Mouse (Mus musculus) cerebellum, postnatal 14 days (tissue): ENCODE results near the gene Chst13.
A peak's percentile ranks its signal among the peaks of the same experiment; 100 is the strongest.

Experiments used
- DNase-seq, 2 experiments: peaks; one replicate each; pipeline ENCODE4 v3.0.0; 2021; ENCODE audit warnings: mixed read lengths in 2 of 2

The Chst13 gene

DNA sequence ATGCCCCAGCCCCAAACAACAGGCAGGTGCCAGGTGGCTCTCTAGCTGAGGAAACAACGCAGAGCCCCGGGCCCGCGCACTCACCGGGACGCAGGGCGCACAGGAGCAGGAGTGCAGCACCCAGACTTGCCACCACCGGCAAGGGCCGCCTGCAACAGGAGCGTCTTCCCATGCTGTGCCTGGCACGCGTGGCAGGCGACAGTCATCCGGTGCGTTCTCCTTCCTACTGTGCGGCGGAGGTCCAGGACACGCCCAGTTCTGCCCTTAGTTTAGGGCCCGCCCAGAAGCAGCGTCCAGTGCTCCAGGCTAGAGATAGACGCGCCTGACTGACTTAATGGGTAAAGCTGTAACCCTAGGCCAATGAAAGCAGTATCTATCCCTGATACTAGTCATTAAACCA lies at the start of gene Chst13:
Gene Chst13, minus strand, starts transcription at position 195 of the 400 bp plus-strand sequence.
- peak; percentile 19 to 34 for DNase-seq

DNA sequence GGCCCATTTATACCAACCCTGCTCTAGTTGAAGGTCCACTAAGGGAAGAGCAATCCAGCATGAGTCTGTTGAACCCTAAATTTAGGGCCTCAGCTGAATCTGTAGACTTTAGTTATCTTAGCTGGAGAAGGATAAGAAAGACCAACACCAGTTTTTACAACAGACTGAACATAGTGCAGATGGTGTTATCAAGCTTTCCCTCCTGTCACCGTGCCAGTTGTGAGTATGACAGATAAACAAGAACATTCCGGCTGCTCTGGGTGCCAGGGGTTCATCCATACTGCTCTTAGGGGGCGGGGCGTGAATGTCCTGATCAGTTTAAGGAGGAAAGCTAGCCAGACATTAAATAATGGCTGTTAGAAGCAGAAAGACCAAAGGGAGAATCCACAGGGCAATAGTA lies 49.7 kb upstream of the Chst13 start:
- peak in 1 of 2 experiments; percentile 17 for DNase-seq

DNA sequence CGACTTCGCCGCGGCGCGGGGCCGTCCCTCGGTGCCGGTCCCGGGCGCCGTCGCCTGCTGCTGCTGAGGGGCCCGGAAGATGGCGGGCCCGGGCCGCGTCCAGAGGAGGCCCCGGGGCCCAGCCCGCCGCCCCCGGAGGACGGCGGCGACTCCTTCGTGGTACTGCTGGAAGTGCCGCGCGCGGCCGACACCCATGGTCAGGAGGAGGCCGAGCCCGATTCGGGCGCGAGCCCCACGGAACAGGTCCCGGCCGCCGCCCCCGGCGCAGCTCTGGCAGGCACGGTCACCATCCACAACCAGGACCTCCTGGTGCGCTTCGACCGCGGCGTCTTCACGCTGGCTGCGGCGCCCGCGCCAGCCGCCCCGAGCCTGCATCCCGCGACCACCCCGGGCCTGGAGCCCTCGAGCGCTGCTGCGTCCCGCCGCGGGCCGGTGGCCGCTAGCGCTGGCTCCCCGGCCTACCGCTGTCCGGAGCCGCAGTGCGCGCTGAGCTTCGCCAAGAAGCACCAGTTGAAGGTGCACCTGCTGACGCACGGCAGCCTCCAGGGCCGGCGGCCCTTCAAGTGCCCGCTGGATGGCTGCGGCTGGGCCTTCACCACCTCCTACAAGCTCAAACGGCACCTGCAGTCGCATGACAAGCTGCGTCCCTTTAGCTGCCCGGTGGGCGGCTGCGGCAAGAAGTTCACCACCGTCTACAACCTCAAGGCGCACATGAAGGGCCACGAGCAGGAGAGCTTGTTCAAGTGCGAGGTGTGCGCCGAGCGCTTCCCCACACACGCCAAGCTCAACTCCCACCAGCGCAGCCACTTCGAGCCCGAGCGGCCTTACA lies 45.0 kb upstream of the Chst13 start:
- peak; percentile 67 for DNase-seq

DNA sequence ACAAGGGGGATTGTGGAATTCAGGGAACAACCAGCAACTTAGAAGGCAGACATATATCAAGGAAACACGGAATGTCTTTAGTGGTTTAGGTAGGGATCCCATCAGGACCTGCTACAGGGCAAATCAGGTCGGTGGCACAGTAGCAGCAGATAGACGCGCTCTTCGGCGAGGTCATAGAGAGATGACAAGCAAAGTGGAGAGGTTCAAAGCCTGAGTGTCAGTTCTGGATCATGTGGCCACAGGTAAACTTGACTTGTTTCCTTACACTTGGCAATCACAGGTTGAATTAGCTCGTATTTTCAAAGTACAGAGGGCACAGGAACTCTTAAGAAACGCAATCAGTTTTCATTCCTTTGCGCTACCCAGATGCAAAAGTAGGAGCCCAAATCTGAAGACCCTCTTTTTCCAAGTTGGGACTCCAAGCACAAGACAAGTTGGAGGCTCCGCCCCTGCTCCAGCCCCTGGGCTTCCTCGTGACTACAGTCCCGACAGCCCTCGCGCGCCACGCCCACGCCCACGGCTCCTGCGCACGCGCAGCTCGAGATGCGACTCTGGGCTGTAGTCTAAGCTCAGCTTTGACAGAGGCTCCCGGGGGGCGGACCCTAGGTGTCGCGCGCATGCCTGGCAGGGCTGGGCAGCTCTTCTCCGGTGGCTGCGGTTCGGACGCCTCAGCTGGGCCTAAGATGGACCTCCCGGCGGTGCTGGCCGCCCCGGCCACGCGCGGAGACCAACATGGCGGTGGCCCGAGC lies 44.2 kb upstream of the Chst13 start, which contains the start of gene Zxdc:
Gene Zxdc, plus strand, starts transcription at position 517 of the 749 bp plus-strand sequence.
- peak; percentile 98 to 99 for DNase-seq

DNA sequence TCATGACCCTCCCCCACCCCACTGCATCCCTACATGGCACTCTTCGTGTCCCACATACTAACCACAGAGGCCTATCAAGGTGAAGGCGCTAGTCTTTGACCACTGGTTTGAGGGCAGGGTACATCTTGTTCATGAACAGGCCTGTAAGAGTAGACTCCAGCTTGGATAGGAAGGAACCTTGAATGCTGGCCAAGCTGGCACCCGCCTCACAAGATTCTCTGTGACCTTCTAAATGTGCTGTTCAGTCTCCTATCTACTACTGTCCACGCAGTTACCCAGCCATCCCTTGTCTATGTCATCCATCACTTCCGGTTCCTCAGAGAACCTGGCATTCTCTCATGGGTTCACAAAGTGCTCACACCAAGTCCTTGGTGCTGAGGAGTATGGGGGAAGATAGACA lies 38.3 kb upstream of the Chst13 start:
- DNase-seq: no peak

DNA sequence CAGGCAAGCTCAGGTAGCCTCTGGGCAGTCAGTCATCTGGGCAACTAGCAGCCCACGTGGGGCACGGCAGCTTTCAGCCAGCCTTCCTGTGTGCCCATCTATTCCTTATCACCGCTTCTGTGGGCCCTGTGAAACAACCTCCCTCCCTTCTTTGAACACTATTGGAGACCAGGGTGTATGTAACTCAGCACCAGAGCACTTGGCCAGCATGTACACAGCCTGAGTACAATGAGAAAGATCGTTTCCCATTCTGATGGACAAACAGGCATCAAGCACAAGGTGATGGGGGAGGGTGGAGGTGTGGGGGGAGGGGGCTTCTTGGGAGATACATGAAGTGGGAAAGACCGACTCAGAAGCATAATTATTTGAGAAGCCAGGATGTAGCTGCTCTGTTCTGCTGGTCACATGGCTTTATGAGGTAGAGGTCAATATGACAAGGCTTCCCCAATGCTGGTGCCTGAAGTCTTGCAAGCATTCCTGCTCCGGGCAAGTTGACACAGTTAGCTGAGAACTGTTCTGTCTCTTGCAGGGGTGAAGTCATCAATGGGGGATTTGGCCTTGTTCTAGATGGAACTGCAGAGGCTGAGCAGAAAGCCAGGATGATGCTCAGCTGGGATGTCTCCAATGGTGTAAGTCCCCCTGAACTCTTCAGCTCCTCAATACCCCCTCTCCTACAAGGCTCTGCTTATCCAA lies 36.1 kb upstream of the Chst13 start:
- DNase-seq: no peak

DNA sequence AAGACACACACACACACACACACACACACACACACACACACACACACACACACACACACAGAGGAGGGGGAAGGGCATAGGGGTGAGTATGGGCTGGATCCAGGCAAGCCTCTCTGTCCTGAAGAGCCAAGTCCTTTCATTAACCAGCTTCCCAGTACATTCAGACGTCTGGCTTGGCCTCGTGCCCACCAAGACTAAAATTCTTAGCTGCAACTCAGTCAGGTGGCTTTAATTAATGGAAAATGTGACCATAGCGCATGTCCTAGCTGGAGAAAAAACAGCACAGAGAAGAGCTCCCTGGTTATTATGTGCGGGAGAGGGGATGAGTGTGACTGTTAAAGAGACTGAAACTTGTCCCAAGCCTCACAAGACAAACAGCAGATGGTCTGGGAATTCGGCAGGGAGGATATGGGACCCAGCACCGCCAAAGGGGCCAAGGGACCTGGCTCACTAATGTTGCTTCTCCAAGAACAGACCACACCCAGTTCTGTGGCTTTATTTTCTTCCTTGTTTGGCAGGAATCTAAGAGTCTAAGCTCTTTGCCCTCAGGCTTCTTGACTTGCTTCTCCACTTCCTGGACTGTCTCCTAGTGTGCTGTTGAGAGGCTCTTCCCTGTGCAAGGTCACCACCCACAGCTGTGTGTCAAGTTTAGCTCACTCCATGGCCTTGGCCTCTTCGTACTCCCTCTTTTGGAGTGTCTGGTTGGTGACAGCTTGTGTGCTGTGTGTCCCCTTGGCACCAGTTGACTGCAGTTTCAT lies 35.2 kb upstream of the Chst13 start:
- peak; percentile 51 to 52 for DNase-seq

DNA sequence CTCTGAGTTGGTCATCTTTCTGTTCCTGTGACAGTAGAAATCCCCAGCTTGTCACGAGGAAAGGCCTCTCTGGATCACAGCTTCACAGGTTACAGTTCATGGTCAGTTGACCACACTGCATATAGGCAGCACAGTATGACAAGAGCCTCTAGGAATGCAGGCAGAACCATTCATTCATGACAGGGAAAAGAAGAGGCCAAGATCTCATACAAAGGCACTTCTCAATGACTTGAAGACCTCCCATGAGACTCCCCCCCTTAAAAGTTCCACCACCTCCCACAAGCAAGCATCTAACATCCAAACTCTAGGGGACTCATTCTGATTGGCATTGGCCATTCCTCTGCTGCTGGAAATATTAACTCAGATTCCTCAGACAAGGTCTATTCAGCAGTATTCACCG lies 34.5 kb upstream of the Chst13 start:
- DNase-seq: no peak

DNA sequence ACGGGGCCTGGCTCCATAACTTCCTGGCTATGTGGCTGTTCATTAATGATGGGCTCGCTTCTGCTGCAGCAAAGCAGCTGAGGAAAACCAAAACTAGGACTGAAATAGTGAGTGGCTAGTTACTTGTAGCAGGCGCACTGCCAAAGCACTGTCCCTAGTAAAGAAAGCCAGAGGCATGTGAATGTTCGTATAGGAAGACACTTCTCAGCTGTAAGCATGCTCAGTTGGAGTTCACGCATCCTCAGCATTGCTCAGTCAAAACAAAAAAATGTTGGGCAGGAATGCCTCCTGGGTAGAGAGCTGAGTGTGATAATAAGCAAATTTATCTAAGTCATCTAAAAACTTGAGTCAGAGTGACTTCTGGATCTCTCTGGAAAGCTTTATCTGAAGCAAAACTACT lies 33.2 kb upstream of the Chst13 start:
- DNase-seq: no peak

DNA sequence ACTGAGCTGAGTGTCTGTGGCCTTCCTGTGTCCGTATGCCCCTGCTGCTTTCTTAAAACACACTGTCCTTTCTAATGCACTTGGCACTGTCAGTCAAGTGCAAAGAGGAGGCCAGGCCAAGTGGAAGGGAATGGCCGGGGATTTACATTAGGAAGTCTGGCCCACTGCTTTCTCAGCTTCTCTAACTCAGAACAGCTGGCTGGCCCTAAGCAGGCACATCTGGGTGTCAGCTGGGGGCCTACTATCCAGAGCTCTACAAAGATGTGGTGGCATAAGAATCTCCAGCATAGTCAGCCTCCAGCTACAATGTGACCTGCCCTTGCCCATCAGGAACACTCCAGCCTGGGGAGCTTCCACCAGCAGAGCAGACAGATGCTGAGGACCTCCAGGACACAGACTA lies 25.0 kb upstream of the Chst13 start:
- DNase-seq: no peak

DNA sequence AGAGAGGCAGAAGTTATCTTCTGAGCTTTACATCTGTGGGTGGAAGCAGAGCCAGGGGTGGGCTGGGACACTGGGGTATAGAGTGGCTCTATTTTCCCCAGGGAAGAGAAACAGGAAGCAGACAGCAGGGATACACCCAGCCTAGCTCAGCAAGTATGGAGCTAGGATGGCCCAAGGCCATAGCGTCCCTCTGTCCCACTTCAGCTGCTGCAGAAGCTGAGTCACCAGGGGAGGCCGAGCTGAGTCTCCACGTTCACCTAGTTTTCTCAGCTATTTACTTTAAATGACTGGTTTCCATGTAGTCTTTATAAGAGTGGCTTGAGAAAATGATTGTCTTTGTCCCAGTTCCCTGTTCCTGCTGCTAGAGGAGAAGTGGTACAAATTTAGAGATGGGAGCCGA lies 23.5 kb upstream of the Chst13 start:
- no peak for DNase-seq

DNA sequence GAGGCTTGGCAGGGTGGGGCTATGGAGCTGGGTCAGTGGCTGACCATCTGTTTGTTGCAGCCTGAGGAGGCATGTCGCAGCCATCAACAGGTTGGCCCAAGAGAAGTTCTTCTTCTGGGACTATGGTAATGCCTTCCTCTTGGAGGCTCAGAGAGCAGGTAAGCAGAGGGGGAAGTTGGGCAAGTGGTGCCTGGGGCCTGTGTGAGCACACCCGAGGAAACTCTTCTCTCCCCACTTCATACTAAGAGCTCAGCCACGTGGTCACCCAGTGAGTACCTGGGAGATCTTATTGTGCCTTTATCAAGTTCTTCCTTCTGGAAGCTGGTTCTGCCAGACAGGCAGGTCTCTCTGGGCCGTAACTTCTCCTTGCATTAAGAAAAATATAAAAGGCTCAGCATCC lies 22.2 kb upstream of the Chst13 start:
- no peak for DNase-seq

DNA sequence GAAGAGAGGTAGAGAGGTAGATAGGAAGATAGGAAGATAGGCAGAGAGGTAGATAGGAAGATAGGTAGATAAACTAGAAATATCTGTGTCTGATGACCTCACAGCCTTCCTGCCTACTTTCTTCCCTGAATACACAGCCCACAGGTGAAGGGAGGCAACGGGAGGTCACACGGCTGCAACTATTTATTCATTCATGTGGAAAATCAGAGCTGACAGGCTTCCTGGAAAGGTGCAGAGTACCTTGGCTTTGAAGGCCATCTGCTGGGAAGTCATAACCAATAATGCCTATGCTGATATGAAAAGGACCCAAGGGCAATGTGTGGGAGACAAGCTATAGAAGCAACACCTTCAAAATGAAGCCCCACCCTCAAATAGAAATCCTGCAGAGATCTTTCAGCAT lies 17.4 kb upstream of the Chst13 start:
- peak; percentile 37 to 66 for DNase-seq

DNA sequence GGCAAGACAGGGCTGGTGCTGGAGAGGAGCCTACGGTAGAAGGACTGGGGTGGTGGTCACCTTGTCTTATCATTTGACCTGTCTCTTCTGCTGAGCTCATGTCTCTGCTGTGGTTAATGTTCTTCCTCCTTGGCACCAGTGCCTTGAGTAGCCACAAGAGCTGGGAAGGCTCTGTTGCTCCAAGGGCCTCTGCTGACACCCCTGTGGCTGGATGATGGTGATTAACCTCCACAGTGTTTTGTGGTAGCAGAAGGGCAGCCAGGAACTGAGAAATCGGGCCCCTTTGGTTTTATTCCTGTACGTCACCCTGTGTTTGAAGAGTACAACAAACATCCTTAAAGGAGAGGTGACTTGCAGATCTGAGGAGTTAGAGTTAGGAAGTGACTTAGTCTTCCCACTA lies 9.3 kb upstream of the Chst13 start:
- no peak for DNase-seq

DNA sequence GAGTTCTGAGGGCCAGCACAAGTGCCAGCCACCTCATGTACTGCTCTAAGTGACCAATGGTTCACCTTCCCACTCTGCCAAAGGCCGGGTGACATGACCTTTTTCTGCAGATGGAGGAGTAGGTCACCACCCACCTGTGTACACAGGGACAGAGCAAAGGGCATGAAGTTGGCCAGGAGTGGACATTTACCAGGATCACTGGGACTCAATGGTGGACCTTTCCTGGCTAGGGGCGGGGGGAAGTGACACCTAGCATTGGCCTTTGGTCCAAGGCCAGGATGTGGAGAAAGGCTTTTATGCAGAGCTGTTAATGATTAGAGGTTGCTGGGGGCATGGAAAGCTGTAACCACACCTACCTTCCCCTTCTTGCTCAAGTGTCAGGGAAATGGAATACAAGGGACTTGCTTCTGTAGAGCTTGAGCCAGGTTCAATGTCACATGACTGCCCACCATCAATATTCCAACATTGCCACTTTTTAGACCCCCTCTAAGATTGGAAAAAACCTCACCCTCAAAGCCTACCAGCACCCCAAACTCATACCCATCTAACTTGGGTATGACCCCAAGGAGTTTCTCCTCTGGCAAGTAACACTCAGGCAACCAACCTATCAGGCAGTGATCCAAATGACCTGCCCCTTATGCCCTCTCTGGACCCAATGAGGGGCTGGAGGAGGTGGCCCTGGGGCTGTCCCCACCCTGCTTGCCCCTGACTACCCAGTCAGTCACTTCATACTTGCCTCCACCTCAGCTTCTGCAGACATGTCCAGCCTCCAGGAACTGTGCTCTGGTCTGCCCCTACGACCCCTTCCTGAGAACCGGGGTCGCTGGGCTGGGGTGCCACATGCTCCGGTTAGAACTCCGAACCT lies 7.8 kb upstream of the Chst13 start, which contains the start of gene Uroc1:
Gene Uroc1, plus strand, starts transcription at position 724 of the 865 bp plus-strand sequence.
- DNase-seq: no peak

DNA sequence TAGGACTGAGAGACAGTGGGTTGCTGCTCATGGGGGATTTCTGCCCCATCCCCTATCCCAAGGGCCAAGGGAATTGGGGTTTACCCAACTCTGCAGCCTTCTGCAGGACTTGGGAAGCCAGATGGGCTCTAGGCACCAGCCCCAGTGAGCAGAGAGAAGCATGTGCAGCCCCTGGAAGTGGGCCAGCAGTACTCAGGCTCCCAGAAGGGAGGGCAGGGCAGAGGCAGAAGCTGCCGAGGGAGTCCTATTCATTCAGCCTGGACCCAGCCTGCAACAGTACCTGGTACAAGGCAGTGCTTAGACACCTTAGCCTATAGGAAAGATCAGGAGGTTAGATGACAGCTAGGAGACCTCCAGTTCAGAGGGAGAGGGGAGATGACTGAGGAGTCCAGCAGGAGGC lies 5.0 kb upstream of the Chst13 start:
- DNase-seq: peak; percentile 80 to 86

DNA sequence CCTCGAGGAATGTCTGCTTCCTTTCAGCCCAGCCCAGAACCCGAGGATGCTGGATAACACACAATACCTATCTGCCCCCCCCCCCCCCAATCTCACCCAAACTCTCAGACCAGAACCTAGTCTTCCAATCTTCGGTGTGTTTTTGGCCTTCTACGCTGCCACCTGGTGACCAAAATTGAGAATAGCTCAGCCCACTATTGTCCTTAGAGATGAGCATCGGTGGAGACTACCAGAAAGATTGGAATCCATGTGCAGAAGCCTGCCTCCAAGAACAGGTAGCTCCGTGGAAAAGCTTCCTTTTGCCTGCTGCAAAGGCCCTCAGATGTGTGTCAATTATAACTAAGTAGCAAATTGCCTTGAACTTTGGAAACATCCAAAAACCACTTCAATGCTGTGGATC lies 2.7 kb upstream of the Chst13 start:
- peak; percentile 60 to 69 for DNase-seq

DNA sequence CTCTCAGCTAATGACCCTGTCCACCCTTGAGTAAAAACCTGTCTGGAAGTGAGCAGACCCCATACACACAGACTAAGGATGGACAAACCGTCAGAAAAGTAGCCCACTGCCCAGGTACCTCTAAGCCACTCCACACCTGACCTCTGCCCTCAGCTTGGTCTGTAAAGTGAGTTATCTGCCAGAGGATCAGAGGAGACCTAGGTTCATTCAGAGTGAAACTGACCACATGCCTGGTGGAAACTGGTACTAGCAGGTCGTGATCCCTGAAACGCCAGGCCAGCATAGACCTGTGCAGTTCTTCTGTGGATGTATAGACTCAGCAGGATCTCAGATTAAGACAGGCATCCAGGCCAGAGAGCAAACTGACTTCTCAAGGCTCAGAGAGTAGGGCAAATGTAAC lies 522 bp downstream of the Chst13 start:
- DNase-seq: no peak

DNA sequence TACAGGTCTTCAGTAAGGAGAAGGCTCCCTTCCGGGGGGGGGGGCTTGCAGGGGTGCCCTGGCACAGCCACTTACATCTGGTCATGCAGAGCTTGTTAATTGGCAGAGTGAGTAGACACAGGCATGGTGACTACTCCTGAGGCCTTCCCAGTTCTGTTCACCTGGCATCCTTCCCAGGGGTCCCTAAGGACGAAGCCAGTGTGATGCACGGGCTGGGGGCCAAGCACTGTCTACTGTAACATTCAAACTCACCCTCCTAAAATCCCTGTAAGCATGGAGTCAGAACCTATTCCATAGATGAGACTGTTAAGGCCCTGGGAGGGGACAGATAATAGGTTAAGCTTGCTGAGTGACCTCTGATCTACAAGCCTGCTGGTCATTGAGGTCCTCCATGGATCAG lies 959 bp downstream of the Chst13 start:
- peak; percentile 51 to 56 for DNase-seq

DNA sequence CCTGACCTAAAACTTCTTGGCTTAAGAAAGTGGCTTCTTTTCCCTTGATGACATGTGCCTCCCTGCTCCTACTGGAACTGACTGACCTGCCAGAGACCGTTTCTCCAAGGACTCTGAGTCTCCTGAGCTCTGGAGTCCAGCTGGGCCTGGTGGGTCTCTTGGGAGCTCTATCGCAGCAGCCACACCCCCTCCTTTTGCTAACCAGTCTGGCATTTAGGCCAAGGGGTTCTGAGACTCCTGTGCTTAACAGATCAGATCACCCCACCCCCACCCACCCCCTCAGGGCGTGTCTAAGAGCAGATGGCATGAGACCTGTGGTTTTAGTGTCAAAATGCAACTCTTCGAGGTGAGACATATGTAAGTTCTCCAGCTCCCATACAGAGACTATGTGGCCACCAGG lies 3.2 kb downstream of the Chst13 start:
- no peak for DNase-seq

DNA sequence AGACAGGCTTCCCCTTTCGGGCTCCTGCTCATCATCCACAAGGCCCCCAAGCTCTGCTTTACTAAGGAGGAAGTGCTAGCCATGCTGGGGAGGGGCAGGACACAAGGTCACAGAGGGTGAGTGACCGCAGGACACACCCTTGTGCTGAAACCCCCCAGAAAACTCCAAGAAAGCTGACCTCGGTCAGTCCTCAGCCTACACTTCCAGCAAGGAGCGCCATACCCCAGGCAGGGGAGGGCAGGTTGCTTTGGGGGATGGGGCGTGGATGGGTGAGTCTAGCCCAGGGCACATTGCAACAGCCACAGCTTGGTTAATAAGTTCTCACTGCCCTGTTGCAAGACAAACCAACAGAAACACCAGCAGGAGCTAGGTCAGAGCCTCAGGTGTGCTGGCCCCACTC lies 4.6 kb downstream of the Chst13 start:
- DNase-seq: no peak
